Mouse (Mus musculus): ENCODE results near the gene 4930512M02Rik. TPM values are rescaled to one million over a fixed set of nuclear protein-coding genes. Genes with fewer than 3 reads are reported as not detected.
"Not testable (repeated sequence)": the region's sequence is repeated elsewhere in the genome, so short reads cannot be mapped to it uniquely, and the experiment has no call there.

Gene 4930512M02Rik
- not detected in 2 replicates for polyA plus RNA-seq (2014; fragmentation: Nextera tagmentation; extraction: Ambion mirVana)

DNA sequence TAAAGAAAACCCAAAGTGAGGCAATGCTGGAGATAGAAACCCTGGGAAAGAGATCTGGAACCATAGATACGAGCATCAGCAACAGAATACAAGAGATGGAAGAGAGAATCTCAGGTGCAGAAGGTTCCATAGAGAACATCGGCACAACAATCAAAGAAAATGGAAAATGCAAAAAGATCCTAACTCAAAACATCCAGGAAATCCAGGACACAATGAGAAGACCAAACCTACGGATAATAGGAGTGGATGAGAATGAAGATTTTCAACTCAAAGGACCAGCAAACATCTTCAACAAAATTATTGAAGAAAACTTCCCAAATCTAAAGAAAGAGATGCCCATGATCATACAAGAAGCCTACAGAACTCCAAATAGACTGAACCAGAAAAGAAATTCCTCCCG lies at the start of gene 4930512M02Rik:
Gene 4930512M02Rik, minus strand, starts transcription at position 101 of the 400 bp plus-strand sequence.
- not testable (repeated sequence) for H3K4me3 ChIP-seq (ENCODE audit: low read depth, low read length); H3K27ac ChIP-seq (replicated peaks; ENCODE audit: low read depth, low read length); H3K9me3 ChIP-seq (ENCODE audit: control insufficient read depth, low read length); DNase-seq (ENCODE audit: low spot score); H3K9ac ChIP-seq (ENCODE audit: low read depth, low read length); H3K36me3 ChIP-seq (ENCODE audit: control insufficient read depth, insufficient read depth, low read length); ATAC-seq (ENCODE audit: low read depth); H3K4me1 ChIP-seq (ENCODE audit: control insufficient read depth, insufficient read depth, low read length); H3K4me2 ChIP-seq (ENCODE audit: low read depth, low read length); H3K27me3 ChIP-seq (replicated peaks; ENCODE audit: control insufficient read depth, insufficient read depth, low read length)
- WGBS: 88% methylated on average over 2 of the region's 4 CpGs

DNA sequence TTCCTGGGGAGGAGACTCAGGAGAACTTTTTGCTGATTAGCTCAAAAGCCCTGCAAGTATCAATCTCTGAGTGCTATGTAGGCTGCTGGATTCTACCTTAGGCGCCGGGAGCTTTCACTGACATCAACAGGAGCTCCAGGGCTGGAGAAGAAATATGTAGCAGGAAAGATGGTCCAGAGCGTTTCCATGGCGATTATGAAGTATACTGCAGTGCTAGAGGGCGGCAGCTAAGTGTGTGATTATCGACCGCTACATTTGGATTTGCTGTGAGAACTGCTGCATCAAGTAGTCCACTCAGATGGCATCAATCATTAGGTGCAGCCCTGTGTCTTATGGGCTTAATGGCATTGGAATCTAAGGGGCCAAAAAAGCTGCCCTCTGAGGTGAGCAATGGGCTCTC lies 49.5 kb upstream of the 4930512M02Rik start:
- no peaks in the 10 kb centered on the region for H3K36me3 ChIP-seq (ENCODE audit: control insufficient read depth, insufficient read depth, low read length)

DNA sequence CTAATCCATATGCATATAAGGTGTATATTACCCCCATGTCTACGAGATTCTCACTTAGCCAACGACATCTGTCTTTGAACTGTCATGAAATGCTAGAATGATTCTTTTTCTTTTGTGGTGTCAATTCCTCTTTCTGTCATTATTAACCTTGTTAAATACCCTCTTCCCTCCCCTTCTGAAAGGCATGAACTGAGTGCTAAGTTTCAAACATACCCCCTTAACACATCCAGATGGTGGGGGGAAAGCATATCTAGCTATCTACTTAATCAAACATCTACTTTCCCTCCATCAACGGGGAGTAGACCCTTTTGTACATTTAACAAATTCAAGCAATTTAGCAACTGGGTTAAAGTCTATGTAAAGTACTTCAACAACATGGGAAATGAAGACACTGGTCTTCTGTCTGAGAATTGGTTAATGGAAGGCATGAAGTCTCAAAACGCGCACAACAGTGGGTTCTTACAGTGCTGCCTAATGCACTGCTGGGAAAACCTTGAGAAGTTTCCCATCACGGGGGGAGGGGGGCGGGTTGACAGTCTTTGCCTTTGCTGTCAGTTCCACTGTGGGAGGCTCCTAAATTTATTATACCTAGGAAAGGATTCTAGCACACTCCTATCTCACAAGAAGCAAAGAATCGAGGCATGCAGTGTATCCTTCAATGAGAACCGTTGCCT lies 48.6 kb upstream of the 4930512M02Rik start:
- H3K4me3 ChIP-seq (ENCODE audit: low read depth, low read length): no peak overlapping the region
- 85% methylated on average over 9 of the region's 9 CpGs for WGBS
- no peak overlapping the region for H3K9ac ChIP-seq (ENCODE audit: low read depth, low read length)
- no peaks in the 10 kb centered on the region for H3K36me3 ChIP-seq (ENCODE audit: control insufficient read depth, insufficient read depth, low read length)
- no peaks in the 10 kb centered on the region for H3K9me3 ChIP-seq (ENCODE audit: control insufficient read depth, low read length)
- ATAC-seq (ENCODE audit: low read depth): no peak
- H3K4me1 ChIP-seq (ENCODE audit: control insufficient read depth, insufficient read depth, low read length): no peaks in the 10 kb centered on the region
- no peak for DNase-seq (ENCODE audit: low spot score)
- no peak overlapping the region for H3K27ac ChIP-seq (replicated peaks; ENCODE audit: low read depth, low read length)
- no peaks in the 10 kb centered on the region for H3K27me3 ChIP-seq (replicated peaks; ENCODE audit: control insufficient read depth, insufficient read depth, low read length)
- H3K4me2 ChIP-seq (ENCODE audit: low read depth, low read length): no peak overlapping the region

More for the DNA sequence above, 49.5 kb upstream of the 4930512M02Rik start:
- Histone ChIP-seq H3K9ac (ENCODE audit: low read depth, low read length) (no peak overlapping the region), H3K9me3 (ENCODE audit: control insufficient read depth, low read length) (no peaks in the 10 kb centered on the region), H3K27ac (replicated peaks; ENCODE audit: low read depth, low read length) (no peak overlapping the region), H3K4me2 (ENCODE audit: low read depth, low read length) (no peak overlapping the region), H3K27me3 (replicated peaks; ENCODE audit: control insufficient read depth, insufficient read depth, low read length) (no peaks in the 10 kb centered on the region), H3K4me3 (ENCODE audit: low read depth, low read length) (no peak overlapping the region), H3K4me1 (ENCODE audit: control insufficient read depth, insufficient read depth, low read length) (no peaks in the 10 kb centered on the region)
- DNase-seq (ENCODE audit: low spot score): no peak
- ATAC-seq (ENCODE audit: low read depth): no peak
- WGBS: 85% methylated on average over 7 of the region's 7 CpGs

DNA sequence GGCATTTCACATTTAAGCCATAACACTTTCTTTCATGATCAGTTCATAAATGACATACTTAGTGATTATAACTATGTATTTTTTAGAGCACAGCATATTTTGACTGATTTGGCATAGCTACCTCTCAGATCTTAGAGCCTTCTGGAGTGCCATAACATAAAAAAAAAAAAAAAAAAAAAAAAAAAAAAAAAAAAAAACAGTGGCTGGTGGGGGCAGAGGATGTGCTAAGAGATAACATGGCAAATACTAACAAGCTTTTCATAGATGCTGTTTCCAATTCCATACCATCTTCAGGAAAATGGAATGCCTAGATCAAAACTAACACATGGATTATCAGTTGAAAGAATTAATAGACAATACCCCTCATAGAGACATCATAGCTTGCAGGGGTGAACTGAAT lies 47.4 kb upstream of the 4930512M02Rik start:
- Histone ChIP-seq H3K9me3 (ENCODE audit: control insufficient read depth, low read length) (no peaks in the 10 kb centered on the region), H3K27me3 (replicated peaks; ENCODE audit: control insufficient read depth, insufficient read depth, low read length) (no peaks in the 10 kb centered on the region), H3K27ac (replicated peaks; ENCODE audit: low read depth, low read length) (no peak overlapping the region), H3K4me3 (ENCODE audit: low read depth, low read length) (no peak overlapping the region), H3K36me3 (ENCODE audit: control insufficient read depth, insufficient read depth, low read length) (no peaks in the 10 kb centered on the region), H3K4me2 (ENCODE audit: low read depth, low read length) (no peak overlapping the region), H3K4me1 (ENCODE audit: control insufficient read depth, insufficient read depth, low read length) (no peaks in the 10 kb centered on the region), H3K9ac (ENCODE audit: low read depth, low read length) (no peak overlapping the region)
- ATAC-seq (ENCODE audit: low read depth): no peak
- no peak for DNase-seq (ENCODE audit: low spot score)

DNA sequence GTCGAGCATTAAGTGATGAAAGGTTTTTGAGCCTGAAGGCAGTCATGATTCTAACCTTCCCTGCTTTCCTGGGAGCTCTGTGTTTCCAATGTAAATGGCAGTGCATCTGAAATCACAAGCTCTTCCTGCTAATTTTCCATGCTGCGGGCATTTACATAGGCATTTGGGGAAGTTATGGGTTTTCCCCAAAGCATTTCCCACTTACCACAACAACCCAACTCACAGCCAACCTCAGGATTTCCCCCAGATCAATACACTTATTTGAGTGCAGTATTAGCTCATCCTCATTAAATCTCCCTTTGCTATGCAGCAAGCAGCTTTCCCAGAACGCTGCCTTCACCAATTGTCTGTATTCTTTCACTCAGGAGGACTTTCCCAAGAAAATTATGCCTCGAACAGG lies 45.3 kb upstream of the 4930512M02Rik start:
- no peak overlapping the region for H3K9ac ChIP-seq (ENCODE audit: low read depth, low read length)
- no peaks in the 10 kb centered on the region for H3K27me3 ChIP-seq (replicated peaks; ENCODE audit: control insufficient read depth, insufficient read depth, low read length)
- H3K4me3 ChIP-seq (ENCODE audit: low read depth, low read length): no peak overlapping the region
- no peaks in the 10 kb centered on the region for H3K4me1 ChIP-seq (ENCODE audit: control insufficient read depth, insufficient read depth, low read length)
- H3K4me2 ChIP-seq (ENCODE audit: low read depth, low read length): no peak overlapping the region
- WGBS: 68% methylated on average over 4 of the region's 4 CpGs
- ATAC-seq (ENCODE audit: low read depth) (no peak), DNase-seq (ENCODE audit: low spot score) (no peak)
- H3K9me3 ChIP-seq (ENCODE audit: control insufficient read depth, low read length): no peaks in the 10 kb centered on the region
- H3K27ac ChIP-seq (replicated peaks; ENCODE audit: low read depth, low read length): no peak overlapping the region
- no peaks in the 10 kb centered on the region for H3K36me3 ChIP-seq (ENCODE audit: control insufficient read depth, insufficient read depth, low read length)

DNA sequence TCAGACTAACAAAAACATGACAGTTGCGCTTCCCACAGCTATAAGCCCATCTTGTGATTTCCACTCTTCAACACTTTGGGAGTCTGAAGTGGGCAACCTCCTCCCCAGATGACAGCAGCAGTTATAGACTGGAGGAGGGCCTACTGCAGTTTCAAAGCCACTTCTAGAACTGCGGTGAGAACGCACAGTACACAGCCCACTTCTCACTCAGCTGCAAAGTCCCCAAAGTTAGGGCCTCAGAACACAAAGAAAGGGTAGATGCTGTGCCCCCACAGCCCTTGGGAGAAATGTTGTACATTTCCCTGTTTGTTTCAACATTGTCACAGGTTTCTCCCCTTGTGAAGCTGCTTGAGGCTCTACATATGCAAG lies 40.3 kb upstream of the 4930512M02Rik start:
- no peak overlapping the region for H3K4me3 ChIP-seq (ENCODE audit: low read depth, low read length)
- H3K27me3 ChIP-seq (replicated peaks; ENCODE audit: control insufficient read depth, insufficient read depth, low read length): no peaks in the 10 kb centered on the region
- H3K4me2 ChIP-seq (ENCODE audit: low read depth, low read length): no peak overlapping the region
- no peak overlapping the region for H3K9ac ChIP-seq (ENCODE audit: low read depth, low read length)
- H3K27ac ChIP-seq (replicated peaks; ENCODE audit: low read depth, low read length): no peak overlapping the region
- H3K36me3 ChIP-seq (ENCODE audit: control insufficient read depth, insufficient read depth, low read length): no peaks in the 10 kb centered on the region
- WGBS: 91% methylated on average over 3 of the region's 3 CpGs
- DNase-seq (ENCODE audit: low spot score): no peak
- no peaks in the 10 kb centered on the region for H3K9me3 ChIP-seq (ENCODE audit: control insufficient read depth, low read length)
- ATAC-seq (ENCODE audit: low read depth): no peak
- H3K4me1 ChIP-seq (ENCODE audit: control insufficient read depth, insufficient read depth, low read length): no peaks in the 10 kb centered on the region

DNA sequence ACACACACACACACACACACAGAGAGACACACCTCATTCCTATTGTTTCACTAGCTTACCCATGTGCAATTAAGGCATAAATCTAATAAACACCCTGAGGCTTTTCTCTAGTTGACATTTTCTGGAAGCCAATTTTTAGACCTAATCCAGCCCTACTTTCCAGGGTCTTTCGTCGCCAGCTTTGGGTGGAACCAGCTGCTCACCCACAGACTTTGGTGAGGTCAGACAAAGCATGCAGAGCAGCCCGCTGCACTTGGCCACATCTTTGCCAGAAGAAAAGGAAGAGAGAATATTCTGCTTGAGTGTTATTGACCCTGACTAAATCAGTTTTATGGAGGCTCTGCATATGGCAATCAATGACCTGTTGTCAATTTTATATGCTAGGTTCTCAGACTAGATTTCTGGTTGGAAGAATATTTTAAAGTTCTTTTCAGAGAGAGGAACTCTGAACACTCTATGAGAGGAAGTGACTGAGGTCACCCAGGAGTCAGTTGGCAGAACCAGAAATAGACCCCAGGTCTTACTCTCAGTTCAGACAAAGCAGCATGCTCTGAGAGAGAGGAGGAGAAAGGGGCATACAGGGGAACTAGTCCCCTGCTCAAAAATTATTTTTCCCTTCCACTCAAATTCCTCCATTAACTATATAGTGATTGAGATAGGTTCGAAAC lies 39.8 kb upstream of the 4930512M02Rik start:
- WGBS: 75% methylated on average over 4 of the region's 4 CpGs

DNA sequence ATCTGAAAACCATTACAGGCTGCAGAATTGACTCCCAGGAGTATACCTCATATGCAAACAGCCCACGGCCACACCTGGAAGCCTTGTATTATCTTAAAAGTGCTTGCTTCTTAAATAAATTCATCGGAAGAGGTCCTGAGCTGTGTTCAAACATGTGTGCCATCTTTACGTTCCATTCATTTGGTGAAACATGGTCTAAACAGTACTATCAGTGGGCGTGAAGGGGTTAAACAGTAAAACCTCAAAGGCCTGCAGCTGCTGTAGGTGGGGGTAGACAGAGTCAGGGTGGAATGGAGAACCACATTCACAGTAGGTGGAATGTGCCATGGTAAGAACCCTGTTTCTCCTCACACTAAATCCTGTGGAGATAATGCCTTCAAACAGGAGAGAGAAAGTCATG lies 33.0 kb upstream of the 4930512M02Rik start:
- H3K4me3 ChIP-seq (ENCODE audit: low read depth, low read length): no peak overlapping the region
- ATAC-seq (ENCODE audit: low read depth) (no peak), DNase-seq (ENCODE audit: low spot score) (no peak)
- no peak overlapping the region for H3K27ac ChIP-seq (replicated peaks; ENCODE audit: low read depth, low read length)
- no peaks in the 10 kb centered on the region for H3K36me3 ChIP-seq (ENCODE audit: control insufficient read depth, insufficient read depth, low read length)
- H3K9me3 ChIP-seq (ENCODE audit: control insufficient read depth, low read length): no peaks in the 10 kb centered on the region
- H3K4me1 ChIP-seq (ENCODE audit: control insufficient read depth, insufficient read depth, low read length): no peaks in the 10 kb centered on the region
- 81% methylated on average over 4 of the region's 4 CpGs for WGBS
- no peaks in the 10 kb centered on the region for H3K27me3 ChIP-seq (replicated peaks; ENCODE audit: control insufficient read depth, insufficient read depth, low read length)
- H3K4me2 ChIP-seq (ENCODE audit: low read depth, low read length): no peak overlapping the region
- no peak overlapping the region for H3K9ac ChIP-seq (ENCODE audit: low read depth, low read length)

More for the DNA sequence above, 39.8 kb upstream of the 4930512M02Rik start:
- ATAC-seq (ENCODE audit: low read depth) (no peak), DNase-seq (ENCODE audit: low spot score) (no peak)
- Histone ChIP-seq H3K27me3 (replicated peaks; ENCODE audit: control insufficient read depth, insufficient read depth, low read length) (no peaks in the 10 kb centered on the region), H3K36me3 (ENCODE audit: control insufficient read depth, insufficient read depth, low read length) (no peaks in the 10 kb centered on the region), H3K4me2 (ENCODE audit: low read depth, low read length) (no peak overlapping the region), H3K27ac (replicated peaks; ENCODE audit: low read depth, low read length) (no peak overlapping the region), H3K4me1 (ENCODE audit: control insufficient read depth, insufficient read depth, low read length) (no peaks in the 10 kb centered on the region), H3K4me3 (ENCODE audit: low read depth, low read length) (no peak overlapping the region), H3K9me3 (ENCODE audit: control insufficient read depth, low read length) (no peaks in the 10 kb centered on the region), H3K9ac (ENCODE audit: low read depth, low read length) (no peak overlapping the region)

DNA sequence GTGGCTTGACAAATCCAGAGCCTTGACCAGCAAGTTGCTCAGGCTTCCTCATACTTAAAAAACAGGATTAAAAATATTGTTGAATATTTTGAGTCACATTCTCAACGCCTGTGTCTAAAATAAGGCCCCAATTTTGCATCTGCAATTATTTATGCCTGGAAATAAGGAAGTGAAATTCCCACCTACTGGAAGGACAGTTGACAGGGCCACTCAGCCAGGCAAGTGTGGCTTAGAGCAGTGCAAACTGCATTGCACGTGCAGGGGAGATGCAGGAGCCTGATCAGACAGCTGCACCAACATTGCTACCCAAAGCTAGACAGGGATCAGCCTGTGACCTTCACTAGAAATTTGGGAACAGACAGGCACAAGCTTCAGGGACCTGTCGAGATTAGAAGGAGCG lies 31.2 kb upstream of the 4930512M02Rik start:
- ATAC-seq (ENCODE audit: low read depth) (no peak), DNase-seq (ENCODE audit: low spot score) (no peak)
- Histone ChIP-seq H3K36me3 (ENCODE audit: control insufficient read depth, insufficient read depth, low read length) (no peaks in the 10 kb centered on the region), H3K9me3 (ENCODE audit: control insufficient read depth, low read length) (no peaks in the 10 kb centered on the region), H3K9ac (ENCODE audit: low read depth, low read length) (no peak overlapping the region), H3K4me3 (ENCODE audit: low read depth, low read length) (no peak overlapping the region), H3K27me3 (replicated peaks; ENCODE audit: control insufficient read depth, insufficient read depth, low read length) (no peaks in the 10 kb centered on the region), H3K27ac (replicated peaks; ENCODE audit: low read depth, low read length) (no peak overlapping the region), H3K4me1 (ENCODE audit: control insufficient read depth, insufficient read depth, low read length) (no peaks in the 10 kb centered on the region), H3K4me2 (ENCODE audit: low read depth, low read length) (no peak overlapping the region)
- 67% methylated on average over 4 of the region's 4 CpGs for WGBS
